Mouse (Mus musculus) heart, adult 2 months (tissue): ENCODE data around the gene Ube2l3.

ENCODE experiments used
- CTCF ChIP-seq: fragments of 200-600 bp; IDR thresholded peaks from 2 replicates; pipeline ENCODE4 v1.8.1; 2022; ENCODE audit warnings: antibody characterized with exemption, mild to moderate bottlenecking, moderate library complexity
- EP300 ChIP-seq: fragments of 200-500 bp; IDR thresholded peaks from 2 replicates; pipeline ENCODE4 v1.6.1; 2011; ENCODE audit warnings: low read depth, low read length, control low read depth; ENCODE audit not compliant: insufficient read depth
- POLR2A ChIP-seq: fragments of 200-500 bp; IDR thresholded peaks from 2 replicates; pipeline ENCODE4 v1.6.1; 2011; ENCODE audit warnings: mild to moderate bottlenecking, low read depth, low read length, control low read depth; ENCODE audit not compliant: insufficient read depth

DNA sequence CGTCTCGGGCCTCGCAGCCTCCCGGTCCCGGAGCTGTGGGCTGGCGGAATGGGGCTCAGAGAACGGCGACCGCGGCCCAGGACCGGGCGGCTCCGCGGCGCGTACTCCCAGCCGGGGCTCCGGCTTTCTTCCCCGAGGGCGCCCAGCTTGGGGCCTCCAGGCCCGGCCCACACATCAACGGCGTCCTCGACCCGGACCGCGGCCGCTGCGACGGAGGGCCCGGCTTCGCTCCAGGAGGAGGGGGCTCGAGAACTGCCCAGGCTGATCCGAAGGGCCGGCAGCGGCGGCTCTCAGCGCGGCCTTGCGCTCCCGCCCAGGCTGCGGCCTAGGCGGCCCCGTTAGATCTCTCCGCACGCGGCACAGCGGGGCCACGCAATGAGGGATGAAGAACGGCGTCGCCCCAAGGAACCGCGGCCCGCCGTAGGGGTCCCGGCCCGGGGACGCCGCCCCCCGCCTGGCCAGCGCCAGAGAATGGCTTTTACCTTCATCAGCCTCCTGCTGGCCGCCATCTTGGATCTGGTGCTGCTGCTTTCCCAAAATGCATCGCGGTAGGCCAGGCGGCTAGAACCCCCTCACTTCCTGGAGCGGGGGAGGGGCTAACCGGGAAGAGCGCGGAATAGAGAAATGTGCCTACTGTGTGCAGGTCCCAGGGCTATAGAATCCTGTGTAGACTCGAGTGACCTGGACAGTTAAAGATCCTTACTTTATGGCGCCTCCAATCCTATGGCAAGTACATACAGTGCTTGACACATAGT, 1.3 kb downstream of the Ube2l3 start:
- TF ChIP-seq CTCF (peak; percentile 20), POLR2A (peak; percentile 66), EP300 (peak; percentile 46; the same call in 1 of the 2 replicates)
